Mouse (Mus musculus): ENCODE measurements around the gene Mettl6.

DNA sequence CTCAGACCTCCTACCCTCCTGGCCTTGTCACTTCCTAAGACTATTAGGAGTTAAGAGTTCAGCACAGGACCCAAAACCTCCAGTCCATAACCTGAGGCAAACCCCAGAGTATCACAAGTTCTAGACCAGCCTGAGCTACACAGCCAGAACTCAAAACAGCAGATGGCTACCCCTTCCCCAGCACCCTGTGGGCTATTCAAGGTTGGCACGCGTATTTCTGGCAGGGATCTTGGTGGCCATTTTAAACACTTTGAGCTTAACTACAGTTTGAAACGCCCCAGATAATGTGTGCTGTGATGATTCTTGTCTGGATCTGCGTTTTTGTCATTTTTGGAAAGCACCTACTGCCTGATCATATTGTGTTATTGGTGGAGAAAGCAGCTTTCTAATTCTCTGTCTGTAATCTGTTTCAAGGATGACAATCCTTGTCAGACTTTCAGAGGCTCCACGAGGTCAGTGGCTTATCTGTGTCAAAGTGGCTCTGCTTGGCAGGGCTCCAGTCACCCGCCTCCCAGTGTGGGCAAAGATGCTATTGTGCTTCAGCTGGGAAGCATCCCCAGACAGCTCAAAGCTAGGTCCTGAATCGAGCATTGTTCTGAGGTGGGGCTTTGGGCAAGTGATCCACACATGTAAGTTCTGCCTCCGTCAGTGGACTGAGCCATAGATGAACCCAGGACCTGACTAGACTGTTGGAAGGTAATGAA lies 56.9 kb downstream of the Mettl6 start:
- TF ChIP-seq POLR2A (IDR thresholded peaks at IDR 0.05; ENCODE audit: extremely low read depth, insufficient read depth, low read length) (no peak), CTCF (IDR thresholded peaks at IDR 0.05; ENCODE audit: extremely low read depth, insufficient read depth, low read length) (no peak)
